ENCODE assay signal across 22 mouse cellular contexts in genomic region chr6:37542145-37542544, GRCm38 (mm10). TPM values are rescaled to one million over a fixed set of nuclear protein-coding genes. Genes with fewer than 3 reads are reported as not detected.
"Had no signal": no experiment of that assay in that cellular context is flagged by ENCODE, and none has a peak within 500 bp of the region (broad histone marks: within the 10 kb centered on the region; RNA-seq: fewer than 3 reads in every experiment).

No protein-coding gene starts in this region.

- H3K9ac ChIP-seq: lung, embryonic 15.5 days; midbrain, embryonic 13.5 days; midbrain, embryonic 15.5 days; neural tube, embryonic 12.5 days; stomach, embryonic 15.5 days had no signal

- H3K9me3 ChIP-seq: lung, embryonic 15.5 days; megakaryocyte, embryonic 14.5 days; midbrain, embryonic 13.5 days; midbrain, embryonic 15.5 days; neural tube, embryonic 12.5 days; stomach, embryonic 15.5 days had no signal

- H3K27ac ChIP-seq: lung, embryonic 15.5 days; macrophage; midbrain, embryonic 13.5 days; midbrain, embryonic 15.5 days; neural tube, embryonic 12.5 days; stomach, embryonic 15.5 days; stomach, postnatal 0 days had no signal

- H3K4me1 ChIP-seq: lung, embryonic 15.5 days; megakaryocyte, embryonic 14.5 days; midbrain, embryonic 13.5 days; midbrain, embryonic 15.5 days; neural tube, embryonic 12.5 days; stomach, embryonic 15.5 days had no signal

- H3K4me3 ChIP-seq: lung, embryonic 15.5 days; megakaryocyte, embryonic 14.5 days; midbrain, embryonic 13.5 days; midbrain, embryonic 15.5 days; neural tube, embryonic 12.5 days; stomach, embryonic 15.5 days had no signal

- H3K36me3 ChIP-seq: lung, embryonic 15.5 days; midbrain, embryonic 13.5 days; midbrain, embryonic 15.5 days; neural tube, embryonic 12.5 days; stomach, embryonic 15.5 days had no signal

- H3K4me2 ChIP-seq: lung, embryonic 15.5 days; midbrain, embryonic 11.5 days; midbrain, embryonic 13.5 days; midbrain, embryonic 15.5 days; neural tube, embryonic 12.5 days; stomach, embryonic 15.5 days had no signal

- H3K27me3 ChIP-seq: lung, embryonic 15.5 days; megakaryocyte, embryonic 14.5 days; midbrain, embryonic 13.5 days; midbrain, embryonic 15.5 days; neural tube, embryonic 12.5 days; stomach, embryonic 15.5 days had no signal

- DNase-seq: lung, adult 2 months; lung, postnatal 14 days; lung, postnatal 36 days; right cerebral cortex, postnatal 14 days; thymus, adult 2 months; thymus, postnatal 25 days; thymus, postnatal 4 days had no signal

- ATAC-seq: lung, postnatal 0 days; midbrain, embryonic 13.5 days; midbrain, embryonic 15.5 days had no signal

RNA-seq across cellular contexts. Expression of gene Akr1d1, which starts 12.2 kb away (rescaled TPM):
- polyA plus RNA-seq: lung, embryonic 15.5 days; lung, postnatal 0 days; macrophage; midbrain, embryonic 11.5 days; midbrain, embryonic 13.5 days; midbrain, embryonic 15.5 days; midbrain, postnatal 0 days; neural tube, embryonic 12.5 days; neural tube, embryonic 14.5 days; spleen, adult 2 months; testis, adult 2 months; thymus, adult 2 months; urinary bladder, adult 2 months had no signal
